Mouse (Mus musculus) MEL (cell line): ENCODE data around the gene Cblb.

Source experiments
- E2F4 ChIP-seq: IDR thresholded peaks from 2 replicates; pipeline ENCODE4 v1.6.1; 2011; ENCODE audit warnings: low read depth, low read length, improper control_type of control experiment, borderline replicate concordance
- EP300 ChIP-seq, 2 experiments: IDR thresholded peaks; 2 replicates each; pipeline ENCODE4 v1.6.1; 2011; ENCODE audit warnings: improper control_type of control experiment in 2 of 2, low read length in 2 of 2, low read depth in 1 of 2, mild to moderate bottlenecking in 1 of 2
- POLR2A ChIP-seq, 2 experiments: IDR thresholded peaks; 2 replicates each; pipeline ENCODE4 v1.6.1; 2011 to 2012; ENCODE audit warnings: low read length in 2 of 2, mild to moderate bottlenecking in 2 of 2, control low read depth in 1 of 2, improper control_type of control experiment in 1 of 2, low read depth in 1 of 2, moderate library complexity in 1 of 2; ENCODE audit not compliant: control insufficient read depth in 1 of 2, insufficient read depth in 1 of 2, poor library complexity in 1 of 2

GRCm38 (mm10) chr16:52104608-52105007 lies 73.6 kb downstream of the Cblb start:
- TF ChIP-seq EP300 (IDR thresholded peaks at IDR 0.05; ENCODE audit: low read depth in 1 of 2, low read length in 2 of 2) (no peak), E2F4 (no peak), POLR2A (IDR thresholded peaks at IDR 0.05; ENCODE audit: control insufficient read depth in 1 of 2, insufficient read depth in 1 of 2, low read depth in 1 of 2, low read length in 2 of 2, poor library complexity in 1 of 2) (no peak)
